Mouse (Mus musculus) megakaryocyte-erythroid progenitor cell, adult 5-6 weeks (primary cell): ENCODE results near the gene Cmtm1. TPM values are rescaled to one million over a fixed set of nuclear protein-coding genes. Genes with fewer than 3 reads are reported as not detected.

Source experiments
- ATAC-seq: replicated peaks from 2 replicates; pipeline ENCODE4 v1.8.0; 2016; ENCODE audit warnings: mild to moderate bottlenecking, inconsistent platforms; ENCODE audit not compliant: severe bottlenecking, poor library complexity, low FRiP score, low TSS enrichment
- total RNA-seq, 2 experiments: library from RNA; stranded (forward) in 1 of 2; stranded (reverse) in 1 of 2; fragments of 200-1000, 215-1000 nt in 1 of 2; fragments of >200 nt in 1 of 2; fragmentation: Nextera tagmentation in 1 of 2; gene quantifications; 2 replicates each; pipeline ENCODE4 v1.2.3; 2014 to 2017

Cmtm1 gene
- total RNA-seq, 2 experiments from 2014 or later: not detected

- peak; percentile 71 for ATAC-seq
Observed at GRCm38 (mm10) chr8:104248276-104248675, 61.7 kb downstream of the Cmtm1 start, which contains the start of gene Tk2. Gene Tk2, minus strand, starts transcription at chr8:104248558.

GRCm38 (mm10) chr8:104247908-104248275 lies 62.1 kb downstream of the Cmtm1 start:
- peak; percentile 35 for ATAC-seq

- ATAC-seq: 0 out of 2 replicates have a peak, but pooled peaks have one; percentile 3
Observed at GRCm38 (mm10) chr8:104247054-104247907, 62.7 kb downstream of the Cmtm1 start.

- ATAC-seq: no peak
Observed at GRCm38 (mm10) chr8:104246621-104247020, 63.3 kb downstream of the Cmtm1 start.

Other genes with a start within 250 kb of the Cmtm1 start
- not detected in 2 replicates for gene Cdh5, start 208.5 kb downstream of the Cmtm1 start, total RNA-seq (2014; fragmentation: Nextera tagmentation)
- gene Cdh5, start 208.5 kb downstream of the Cmtm1 start, total RNA-seq (2017): not detected in 2 replicates
- not detected in 2 replicates for gene Bean1, start 139.7 kb downstream of the Cmtm1 start, total RNA-seq (2014; fragmentation: Nextera tagmentation)
- not detected in 2 replicates for gene Bean1, start 139.7 kb downstream of the Cmtm1 start, total RNA-seq (2017)
- gene Tk2, start 61.6 kb downstream of the Cmtm1 start, total RNA-seq (2014; fragmentation: Nextera tagmentation): 9.5 and 30.7 TPM in 2 replicates
- gene Tk2, start 61.6 kb downstream of the Cmtm1 start, total RNA-seq (2017): 12.4 and 14.5 TPM in 2 replicates
- gene Cklf, start 59.3 kb downstream of the Cmtm1 start, total RNA-seq (2014; fragmentation: Nextera tagmentation): 37.3 and 45.8 TPM in 2 replicates
- 7.6 and 14.6 TPM in 2 replicates for gene Cklf, start 59.3 kb downstream of the Cmtm1 start, total RNA-seq (2017)
- not detected in 2 replicates for gene Cmtm2a, start 17.0 kb downstream of the Cmtm1 start, total RNA-seq (2014; fragmentation: Nextera tagmentation)
- gene Cmtm2a, start 17.0 kb downstream of the Cmtm1 start, total RNA-seq (2017): not detected in 2 replicates
- gene Gm45711, start 64 bp downstream of the Cmtm1 start, total RNA-seq (2014; fragmentation: Nextera tagmentation): not detected in 2 replicates
- gene Gm45711, start 64 bp downstream of the Cmtm1 start, total RNA-seq (2017): not detected in 2 replicates
- gene Gm11020, start 11.4 kb upstream of the Cmtm1 start, total RNA-seq (2014; fragmentation: Nextera tagmentation): not detected in 2 replicates
- gene Gm11020, start 11.4 kb upstream of the Cmtm1 start, total RNA-seq (2017): not detected in 2 replicates
- gene Cmtm2b, start 12.1 kb upstream of the Cmtm1 start, total RNA-seq (2014; fragmentation: Nextera tagmentation): not detected in 2 replicates
- not detected in 2 replicates for gene Cmtm2b, start 12.1 kb upstream of the Cmtm1 start, total RNA-seq (2017)
- 4.9 and 5.8 TPM in 2 replicates for gene Cmtm3, start 29.3 kb upstream of the Cmtm1 start, total RNA-seq (2014; fragmentation: Nextera tagmentation)
- gene Cmtm3, start 29.3 kb upstream of the Cmtm1 start, total RNA-seq (2017): 1.4 and 7.3 TPM in 2 replicates
- 0.32 and 1.2 TPM in 2 replicates for gene Cmtm4, start 85.7 kb upstream of the Cmtm1 start, total RNA-seq (2014; fragmentation: Nextera tagmentation)
- gene Cmtm4, start 85.7 kb upstream of the Cmtm1 start, total RNA-seq (2017): 1.1 and 1.7 TPM in 2 replicates
- 25.5 and 35.1 TPM in 2 replicates for gene Dync1li2, start 132.9 kb upstream of the Cmtm1 start, total RNA-seq (2014; fragmentation: Nextera tagmentation)
- gene Dync1li2, start 132.9 kb upstream of the Cmtm1 start, total RNA-seq (2017): 53.1 and 61.4 TPM in 2 replicates
- gene Terb1, start 199.8 kb upstream of the Cmtm1 start, total RNA-seq (2014; fragmentation: Nextera tagmentation): not detected in 2 replicates
- gene Terb1, start 199.8 kb upstream of the Cmtm1 start, total RNA-seq (2017): not detected in 2 replicates
- 83.2 and 84.8 TPM in 2 replicates for gene Nae1, start 224.5 kb upstream of the Cmtm1 start, total RNA-seq (2014; fragmentation: Nextera tagmentation)
- gene Nae1, start 224.5 kb upstream of the Cmtm1 start, total RNA-seq (2017): 172 and 193 TPM in 2 replicates
- gene Car7, start 224.5 kb upstream of the Cmtm1 start, total RNA-seq (2014; fragmentation: Nextera tagmentation): 1.8 TPM in 1 of 2 replicates, not detected in the other
- 3.6 TPM in 1 of 2 replicates, not detected in the other for gene Car7, start 224.5 kb upstream of the Cmtm1 start, total RNA-seq (2017)